Mouse (Mus musculus): Measurements from ENCODE around the gene Gm13279.
"Not testable (repeated sequence)": the region's sequence is repeated elsewhere in the genome, so short reads cannot be mapped to it uniquely, and the experiment has no call there.

- TF ChIP-seq EP300 (optimal IDR thresholded peaks at IDR 0.05) = not testable (repeated sequence)
- TF ChIP-seq CTCF (IDR thresholded peaks at IDR 0.05; ENCODE audit: low read depth) = peak; percentile 46
Observed at GRCm38 (mm10) chr4:88805761-88806160, 8.6 kb downstream of the Gm13279 start.

All from stomach, postnatal 0 days (tissue).